Comparison of ENCODE assay signal across 8 mouse cellular contexts in the genomic region with DNA sequence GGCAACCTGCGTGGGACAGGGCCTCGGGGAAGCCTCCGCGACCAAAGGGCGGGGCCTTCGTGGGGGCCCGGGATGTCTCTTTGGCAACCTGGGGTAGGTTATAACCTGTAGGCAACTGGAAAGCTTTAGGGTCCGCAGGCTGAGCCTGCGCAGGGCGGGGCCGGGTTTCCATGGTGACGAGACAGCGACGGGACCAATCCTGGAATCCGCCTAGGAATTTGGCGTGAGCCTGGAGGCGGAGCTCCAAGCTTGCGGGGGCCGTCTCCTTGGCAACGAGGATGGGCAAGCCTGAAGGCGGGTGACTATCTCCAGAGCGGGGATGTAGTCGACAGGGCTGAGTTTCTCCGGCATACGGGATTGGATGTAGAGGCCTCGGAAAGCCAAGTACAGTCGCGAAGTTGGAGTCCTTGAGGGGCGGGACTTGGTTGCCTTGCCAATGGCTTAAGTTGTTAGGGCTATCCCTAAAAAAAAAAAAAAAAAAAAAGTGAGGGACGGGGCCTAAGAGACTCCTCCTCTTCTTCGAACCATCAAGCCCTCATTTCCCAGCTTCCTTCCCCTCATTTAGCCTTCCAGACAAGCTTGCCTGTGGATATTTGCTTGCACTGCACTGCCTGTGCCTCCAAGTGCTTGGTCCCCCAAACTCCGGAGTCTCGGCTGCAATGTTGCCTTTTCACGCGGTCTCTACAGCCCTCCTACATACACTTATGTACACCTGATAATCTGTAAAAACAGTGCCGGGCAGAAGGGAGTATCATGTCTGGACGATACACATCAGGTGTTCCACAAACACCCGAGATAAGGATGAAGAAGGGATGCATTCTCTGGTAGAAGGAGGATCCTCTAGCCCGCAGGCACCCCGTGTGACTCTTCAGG. TPM values are rescaled to one million over a fixed set of nuclear protein-coding genes. Genes with fewer than 3 reads are reported as not detected.
DNase-seq lines count a peak whose midpoint lies in the region; ATAC-seq and TF ChIP-seq lines count a peak whose summit lies in the region.

No protein-coding gene starts in this region.

- no peak overlapping the region for H3K9ac ChIP-seq in embryonic facial prominence, embryonic 15.5 days
- peak overlapping the region; percentile 95 for H3K9ac ChIP-seq in limb, embryonic 14.5 days (ENCODE audit: low read depth, low read length, severe bottlenecking)
- peak overlapping the region; percentile 98; the same call in 1 of the 2 replicates for H3K9ac ChIP-seq in midbrain, embryonic 16.5 days (ENCODE audit: low read depth, low read length)
- no peak overlapping the region; the same call in 1 of the 2 replicates for H3K9ac ChIP-seq in stomach, embryonic 14.5 days (replicated peaks; ENCODE audit: low read depth, low read length)

- peak overlapping the region; percentile 42 for H3K27ac ChIP-seq in bone marrow macrophage, adult 2 months (ENCODE audit: insufficient read depth, low read depth, low read length)
- H3K27ac ChIP-seq in embryonic facial prominence, embryonic 15.5 days (replicated peaks) = peak overlapping the region; percentile 96
- H3K27ac ChIP-seq in limb, embryonic 14.5 days (replicated peaks; ENCODE audit: low read depth, low read length) = peak overlapping the region; percentile 90
- peak overlapping the region; percentile 91 for H3K27ac ChIP-seq in midbrain, embryonic 16.5 days (ENCODE audit: low read length)
- H3K27ac ChIP-seq in stomach, embryonic 14.5 days (ENCODE audit: low read length) = peak overlapping the region; percentile 79

- H3K4me1 ChIP-seq in bone marrow macrophage, adult 2 months (ENCODE audit: control insufficient read depth, insufficient read depth, low read length) = peaks cover 31% of the 10 kb centered on the region
- peaks cover 40% of the 10 kb centered on the region for H3K4me1 ChIP-seq in embryonic facial prominence, embryonic 15.5 days
- H3K4me1 ChIP-seq in limb, embryonic 14.5 days (ENCODE audit: control insufficient read depth, insufficient read depth, low read length) = peaks cover 15% of the 10 kb centered on the region
- H3K4me1 ChIP-seq in midbrain, embryonic 16.5 days (ENCODE audit: control insufficient read depth, insufficient read depth, low read length) = peaks cover 32% of the 10 kb centered on the region
- peaks cover 26% of the 10 kb centered on the region for H3K4me1 ChIP-seq in stomach, embryonic 14.5 days (ENCODE audit: control insufficient read depth, insufficient read depth, low read length)

- TF ChIP-seq CTCF in bone marrow macrophage, adult 2 months (IDR thresholded peaks at IDR 0.05; ENCODE audit: low read depth, low read length) = no peak

- 11% methylated on average over 40 of the region's 40 CpGs for WGBS in embryonic facial prominence, embryonic 15.5 days
- WGBS in limb, embryonic 14.5 days = 12% methylated on average over 39 of the region's 40 CpGs
- 10% methylated on average over 40 of the region's 40 CpGs for WGBS in midbrain, embryonic 16.5 days
- 9% methylated on average over 39 of the region's 40 CpGs for WGBS in stomach, embryonic 14.5 days

- no peaks in the 10 kb centered on the region for H3K27me3 ChIP-seq in embryonic facial prominence, embryonic 15.5 days
- no peaks in the 10 kb centered on the region for H3K27me3 ChIP-seq in limb, embryonic 14.5 days (ENCODE audit: control insufficient read depth, insufficient read depth, low read length)
- H3K27me3 ChIP-seq in midbrain, embryonic 16.5 days (ENCODE audit: control insufficient read depth, insufficient read depth, low read depth, low read length) = no peaks in the 10 kb centered on the region; the same call in 1 of the 2 replicates
- H3K27me3 ChIP-seq in stomach, embryonic 14.5 days (ENCODE audit: control insufficient read depth, insufficient read depth, low read length) = no peaks in the 10 kb centered on the region

- H3K4me2 ChIP-seq in embryonic facial prominence, embryonic 15.5 days (replicated peaks) = peak overlapping the region; percentile 83
- peak overlapping the region; percentile 67 for H3K4me2 ChIP-seq in limb, embryonic 14.5 days (replicated peaks; ENCODE audit: low read depth, low read length, severe bottlenecking)
- peak overlapping the region; percentile 89 for H3K4me2 ChIP-seq in midbrain, embryonic 16.5 days (ENCODE audit: low read length)
- peak overlapping the region; percentile 92 for H3K4me2 ChIP-seq in stomach, embryonic 14.5 days (replicated peaks; ENCODE audit: low read depth, low read length)

- H3K36me3 ChIP-seq in embryonic facial prominence, embryonic 15.5 days = peaks cover 4% of the 10 kb centered on the region; the same call in 1 of the 2 replicates
- H3K36me3 ChIP-seq in limb, embryonic 14.5 days (ENCODE audit: control insufficient read depth, insufficient read depth, low read length) = 0 out of 2 replicates have a peak, but pooled peaks cover 4% of the 10 kb centered on the region
- no peaks in the 10 kb centered on the region for H3K36me3 ChIP-seq in midbrain, embryonic 16.5 days (ENCODE audit: control insufficient read depth, insufficient read depth, low read length)
- H3K36me3 ChIP-seq in stomach, embryonic 14.5 days (ENCODE audit: control insufficient read depth, insufficient read depth, low read length) = no peaks in the 10 kb centered on the region

- peak; percentile 97 for DNase-seq in 3T3-L1 (ENCODE audit: low read depth, low spot score)
- DNase-seq in heart, adult 8-10 months (ENCODE audit: low spot score) = peak; percentile 85
- DNase-seq in kidney, adult 9 months = peak; percentile 91
- DNase-seq in limb, embryonic 14.5 days (ENCODE audit: low spot score) = peak; percentile 93

- no peak for TF ChIP-seq POLR2A in bone marrow macrophage, adult 2 months (IDR thresholded peaks at IDR 0.05; ENCODE audit: borderline replicate concordance, low read depth, low read length)
- TF ChIP-seq POLR2A in limb, embryonic 14.5 days (IDR thresholded peaks at IDR 0.05; ENCODE audit: borderline replicate concordance, extremely low read depth, insufficient read depth, insufficient read length) = no peak

- peak overlapping the region; percentile 86 for H3K4me3 ChIP-seq in bone marrow macrophage, adult 2 months (ENCODE audit: insufficient read depth, low read length)
- peak overlapping the region; percentile 88 for H3K4me3 ChIP-seq in embryonic facial prominence, embryonic 15.5 days (replicated peaks)
- H3K4me3 ChIP-seq in limb, embryonic 14.5 days (replicated peaks; ENCODE audit: low read length) = peak overlapping the region; percentile 97
- H3K4me3 ChIP-seq in midbrain, embryonic 16.5 days (ENCODE audit: low read depth, low read length) = peak overlapping the region; percentile 94
- peak overlapping the region; percentile 92 for H3K4me3 ChIP-seq in stomach, embryonic 14.5 days (ENCODE audit: low read depth, low read length)

- peak; percentile 86 for ATAC-seq in embryonic facial prominence, embryonic 15.5 days (ENCODE audit: insufficient number of reproducible peaks, low FRiP score, low TSS enrichment, low read depth)
- ATAC-seq in limb, embryonic 14.5 days (ENCODE audit: low FRiP score, low read depth) = peak; percentile 84
- ATAC-seq in midbrain, embryonic 16.5 days = peak; percentile 87
- ATAC-seq in stomach, embryonic 14.5 days (ENCODE audit: insufficient number of reproducible peaks, insufficient read depth, low FRiP score, low read depth) = peak; percentile 77

- no peaks in the 10 kb centered on the region for H3K9me3 ChIP-seq in embryonic facial prominence, embryonic 15.5 days (replicated peaks)
- H3K9me3 ChIP-seq in limb, embryonic 14.5 days (ENCODE audit: control insufficient read depth, low read length) = no peaks in the 10 kb centered on the region
- no peaks in the 10 kb centered on the region for H3K9me3 ChIP-seq in midbrain, embryonic 16.5 days (replicated peaks; ENCODE audit: control insufficient read depth, low read length, poor library complexity, severe bottlenecking)
- no peaks in the 10 kb centered on the region for H3K9me3 ChIP-seq in stomach, embryonic 14.5 days (ENCODE audit: control insufficient read depth, low read depth, low read length)

RNA-seq across cellular contexts. Expression of a gene that starts 0.9 kb away (rescaled TPM):
- 23.3 and 27.6 TPM in 2 replicates for polyA plus RNA-seq in bone marrow macrophage, adult 2 months (2012; ENCODE audit: insufficient read depth, insufficient read length, missing spikeins)
- 110 and 127 TPM in 2 replicates for polyA plus RNA-seq in embryonic facial prominence, embryonic 15.5 days (2015; fragmentation: Nextera tagmentation; extraction: Ambion mirVana)
- total RNA-seq in heart, adult 8-10 months (2022) = 10 to 100 TPM; 20.2 to 23.2 (median 21.5) TPM
- 176 and 229 TPM in 2 replicates for polyA plus RNA-seq in limb, embryonic 14.5 days (2012; rRNA removed)
- polyA plus RNA-seq in limb, embryonic 14.5 days (2014; fragmentation: Nextera tagmentation; extraction: Ambion mirVana) = 100 and 103 TPM in 2 replicates
- 90.2 and 92.3 TPM in 2 replicates for polyA plus RNA-seq in midbrain, embryonic 16.5 days (2015; fragmentation: Nextera tagmentation; extraction: Ambion mirVana)
- polyA plus RNA-seq in stomach, embryonic 14.5 days (2014; fragmentation: Nextera tagmentation; extraction: Ambion mirVana) = 72.1 and 77.3 TPM in 2 replicates

RNA-seq across cellular contexts. Expression of a gene that starts 9.5 kb away (rescaled TPM):
- polyA plus RNA-seq in bone marrow macrophage, adult 2 months (2012; ENCODE audit: insufficient read depth, insufficient read length, missing spikeins) = 1.0 and 1.1 TPM in 2 replicates
- 20.1 and 20.2 TPM in 2 replicates for polyA plus RNA-seq in embryonic facial prominence, embryonic 15.5 days (2015; fragmentation: Nextera tagmentation; extraction: Ambion mirVana)
- 1 to 10 TPM; 2.9 to 5.8 (median 3.6) TPM for total RNA-seq in heart, adult 8-10 months (2022)
- polyA plus RNA-seq in limb, embryonic 14.5 days (2012; rRNA removed) = 11.6 and 14.7 TPM in 2 replicates
- polyA plus RNA-seq in limb, embryonic 14.5 days (2014; fragmentation: Nextera tagmentation; extraction: Ambion mirVana) = 9.0 and 9.5 TPM in 2 replicates
- 2.2 and 3.5 TPM in 2 replicates for polyA plus RNA-seq in midbrain, embryonic 16.5 days (2015; fragmentation: Nextera tagmentation; extraction: Ambion mirVana)
- polyA plus RNA-seq in stomach, embryonic 14.5 days (2014; fragmentation: Nextera tagmentation; extraction: Ambion mirVana) = 8.7 and 9.0 TPM in 2 replicates

RNA-seq across cellular contexts. Expression of a gene that starts 12.7 kb away (rescaled TPM):
- not detected in 2 replicates for polyA plus RNA-seq in bone marrow macrophage, adult 2 months (2012; ENCODE audit: insufficient read depth, insufficient read length, missing spikeins)
- 2.5 and 3.9 TPM in 2 replicates for polyA plus RNA-seq in embryonic facial prominence, embryonic 15.5 days (2015; fragmentation: Nextera tagmentation; extraction: Ambion mirVana)
- total RNA-seq in heart, adult 8-10 months (2022) = not detected
- 0.13 and 0.22 TPM in 2 replicates for polyA plus RNA-seq in limb, embryonic 14.5 days (2012; rRNA removed)
- 0.21 and 0.80 TPM in 2 replicates for polyA plus RNA-seq in limb, embryonic 14.5 days (2014; fragmentation: Nextera tagmentation; extraction: Ambion mirVana)
- polyA plus RNA-seq in midbrain, embryonic 16.5 days (2015; fragmentation: Nextera tagmentation; extraction: Ambion mirVana) = 1.8 TPM in 2 replicates
- polyA plus RNA-seq in stomach, embryonic 14.5 days (2014; fragmentation: Nextera tagmentation; extraction: Ambion mirVana) = 0.29 and 0.39 TPM in 2 replicates

RNA-seq across cellular contexts. Expression of a gene that starts 21.2 kb away (rescaled TPM):
- 18.8 and 19.8 TPM in 2 replicates for polyA plus RNA-seq in bone marrow macrophage, adult 2 months (2012; ENCODE audit: insufficient read depth, insufficient read length, missing spikeins)
- 41.6 and 46.6 TPM in 2 replicates for polyA plus RNA-seq in embryonic facial prominence, embryonic 15.5 days (2015; fragmentation: Nextera tagmentation; extraction: Ambion mirVana)
- 10 to 100 TPM; 41.1 to 54.7 (median 47.0) TPM for total RNA-seq in heart, adult 8-10 months (2022)
- polyA plus RNA-seq in limb, embryonic 14.5 days (2012; rRNA removed) = 64.1 and 75.3 TPM in 2 replicates
- 33.4 and 36.6 TPM in 2 replicates for polyA plus RNA-seq in limb, embryonic 14.5 days (2014; fragmentation: Nextera tagmentation; extraction: Ambion mirVana)
- 45.3 and 45.9 TPM in 2 replicates for polyA plus RNA-seq in midbrain, embryonic 16.5 days (2015; fragmentation: Nextera tagmentation; extraction: Ambion mirVana)
- polyA plus RNA-seq in stomach, embryonic 14.5 days (2014; fragmentation: Nextera tagmentation; extraction: Ambion mirVana) = 26.3 and 31.8 TPM in 2 replicates

RNA-seq across cellular contexts. Expression of a gene that starts 23.2 kb away (rescaled TPM):
- not detected in 2 replicates for polyA plus RNA-seq in bone marrow macrophage, adult 2 months (2012; ENCODE audit: insufficient read depth, insufficient read length, missing spikeins)
- 0.07 TPM in 1 of 2 replicates, not detected in the other for polyA plus RNA-seq in embryonic facial prominence, embryonic 15.5 days (2015; fragmentation: Nextera tagmentation; extraction: Ambion mirVana)
- not detected for total RNA-seq in heart, adult 8-10 months (2022)
- 0.04 and 0.06 TPM in 2 replicates for polyA plus RNA-seq in limb, embryonic 14.5 days (2012; rRNA removed)
- polyA plus RNA-seq in limb, embryonic 14.5 days (2014; fragmentation: Nextera tagmentation; extraction: Ambion mirVana) = not detected in 2 replicates
- 0.19 TPM in 2 replicates for polyA plus RNA-seq in midbrain, embryonic 16.5 days (2015; fragmentation: Nextera tagmentation; extraction: Ambion mirVana)
- polyA plus RNA-seq in stomach, embryonic 14.5 days (2014; fragmentation: Nextera tagmentation; extraction: Ambion mirVana) = not detected in 2 replicates

Comparison
In these comparisons a context has a peak if more than half of its experiments do, and no peak if none do; other contexts are left out.
1. Peak in every context shown above with its lines: DNase-seq, ATAC-seq, H3K4me3 ChIP-seq and H3K27ac ChIP-seq.
2. H3K27ac ChIP-seq: peak in every context shown above with its lines; median percentile 96 in embryonic facial prominence, embryonic 15.5 days; 91 in midbrain, embryonic 16.5 days; 90 in limb, embryonic 14.5 days; 79 in stomach, embryonic 14.5 days; 42 in bone marrow macrophage, adult 2 months.
3. H3K9ac ChIP-seq: peak in limb, embryonic 14.5 days (single experiment) and midbrain, embryonic 16.5 days (single experiment); none in embryonic facial prominence, embryonic 15.5 days (single experiment) and stomach, embryonic 14.5 days (single experiment).